Mouse (Mus musculus) embryo, embryonic 11 days (tissue): ENCODE data around the gene Clec4f.
"Not testable (repeated sequence)": the region's sequence is repeated elsewhere in the genome, so short reads cannot be mapped to it uniquely, and the experiment has no call there.

Experiments used
- DNase-seq: peaks from one replicate; pipeline ENCODE4 v3.0.0-alpha.2; 2015

Clec4f gene

DNA sequence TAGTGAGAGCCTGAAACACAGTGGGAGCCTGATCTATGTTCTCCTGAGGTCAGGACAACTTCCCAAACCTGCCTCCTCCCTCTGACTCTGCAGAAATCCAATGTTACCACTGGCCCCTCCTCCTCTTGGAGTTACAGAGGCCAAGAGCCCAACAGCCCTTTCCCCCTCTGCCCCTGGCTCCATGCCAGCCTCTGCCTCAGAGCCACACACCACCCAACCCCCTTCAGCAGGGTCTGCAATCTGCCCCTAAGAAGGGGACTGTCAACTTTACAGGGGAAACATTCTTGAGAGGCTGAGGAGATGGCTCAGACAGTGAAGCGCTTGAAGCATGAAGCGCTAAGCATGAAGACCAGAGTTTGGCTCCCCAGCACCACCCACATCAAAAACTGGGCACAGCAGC, at the start of gene Clec4f:
TSS of gene Clec4f (minus strand) at position 101 of the 400 bp plus-strand sequence.
- no peak for DNase-seq

- no peak for DNase-seq
Observed at GRCm38 (mm10) chr6:83704701-83705100, 48.7 kb upstream of the Clec4f start.

- no peak for DNase-seq
Observed at GRCm38 (mm10) chr6:83704294-83704693, 48.3 kb upstream of the Clec4f start.

- DNase-seq: no peak
Observed at GRCm38 (mm10) chr6:83703722-83704078, 47.7 kb upstream of the Clec4f start.

DNA sequence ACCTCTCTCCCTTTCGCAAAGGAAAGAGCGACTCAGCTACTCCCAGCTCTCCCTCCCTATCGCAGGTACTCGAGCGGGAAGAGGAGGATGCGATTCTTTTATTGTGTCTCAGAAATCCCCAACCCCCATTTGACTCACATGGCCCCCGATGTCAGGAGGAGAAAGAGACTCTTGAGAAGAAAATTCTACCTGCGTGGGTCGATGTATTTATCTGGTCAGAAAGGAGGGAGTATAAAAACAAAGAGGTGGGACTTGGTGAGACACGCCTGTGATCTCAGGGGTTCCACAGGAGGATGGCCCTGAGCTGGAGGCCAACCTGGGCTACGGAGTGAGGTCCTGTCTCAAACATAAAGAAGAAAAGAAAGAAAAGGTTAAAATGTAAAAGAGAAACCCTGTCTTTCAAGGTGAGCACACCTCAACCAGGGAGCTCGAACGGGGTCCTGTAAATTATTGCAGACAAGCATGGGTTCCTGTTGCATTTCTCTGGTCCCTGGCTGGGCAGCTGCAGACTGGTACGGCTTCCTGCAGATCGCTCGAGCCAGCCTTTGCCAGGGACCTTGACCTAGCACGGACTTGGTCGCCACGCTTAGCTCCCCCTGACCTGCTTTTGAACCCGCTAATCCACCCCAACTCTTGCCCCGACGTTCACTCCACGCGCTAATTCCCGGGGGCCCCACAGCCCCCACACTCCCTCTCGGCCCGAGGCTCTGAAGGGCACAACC, 47.2 kb upstream of the Clec4f start:
- DNase-seq: no peak

DNA sequence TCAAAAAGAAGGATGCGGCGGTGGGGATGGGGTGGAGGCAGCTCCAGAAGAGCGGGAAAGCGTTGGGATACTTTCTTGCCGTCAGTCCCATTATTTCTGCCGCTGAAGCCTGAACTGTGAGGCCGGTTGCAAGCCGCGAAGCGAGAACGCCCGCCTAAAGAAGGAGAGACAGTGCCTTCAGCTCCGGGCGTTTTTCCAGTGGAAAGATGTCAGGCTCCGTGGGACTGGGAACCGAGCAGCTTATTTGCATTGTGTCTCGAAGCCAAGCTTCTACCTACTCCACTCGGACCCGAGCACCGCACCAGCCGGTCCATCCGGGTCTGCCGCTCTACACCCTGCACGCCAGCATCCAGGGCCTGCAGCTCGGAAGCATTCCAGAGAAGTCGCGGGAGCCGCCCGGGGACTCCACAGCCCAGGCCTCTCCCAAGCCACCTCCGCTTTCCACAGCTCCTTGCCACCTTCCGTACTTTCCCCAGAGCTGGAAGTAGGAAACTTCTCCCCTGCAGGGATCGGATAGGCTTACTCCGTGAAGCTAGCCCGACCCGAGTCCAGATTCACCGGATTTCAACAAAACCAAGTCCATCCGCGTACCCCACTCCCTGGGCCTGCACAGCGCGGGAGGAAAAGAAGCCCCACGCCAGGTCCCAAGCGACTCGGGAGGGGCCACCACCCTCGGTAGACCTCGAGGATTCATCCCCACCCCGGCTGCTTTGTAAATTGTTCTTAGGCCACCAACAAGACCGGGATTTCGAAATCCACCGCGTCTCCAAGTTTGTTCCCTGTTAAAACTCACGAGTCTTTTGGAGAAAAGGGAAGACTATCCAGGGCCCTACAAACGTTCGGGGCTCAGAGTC, 46.4 kb upstream of the Clec4f start:
- DNase-seq: peak; percentile 66

DNA sequence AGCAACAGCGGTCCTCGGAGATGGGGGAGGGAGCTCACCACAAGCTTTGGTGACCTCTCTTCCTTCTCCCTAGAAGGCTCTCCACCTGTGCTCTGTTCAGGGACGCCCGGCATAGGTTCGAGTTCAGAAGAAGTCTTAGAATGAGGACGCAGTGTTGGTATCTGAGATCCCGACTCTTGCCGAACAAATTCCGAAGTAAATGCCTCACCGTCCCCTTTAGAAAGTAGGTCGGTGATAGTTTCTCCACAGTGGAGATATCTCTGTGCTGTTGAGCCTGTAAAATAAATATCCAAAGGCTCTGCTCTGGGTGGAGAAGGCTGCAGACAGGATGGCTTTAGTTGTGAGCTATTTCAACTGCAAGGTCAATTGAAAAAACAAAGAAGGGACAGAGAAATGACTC, 45.0 kb upstream of the Clec4f start:
- DNase-seq: no peak

- no peak for DNase-seq
Observed at GRCm38 (mm10) chr6:83699971-83700370, 44.0 kb upstream of the Clec4f start.

DNA sequence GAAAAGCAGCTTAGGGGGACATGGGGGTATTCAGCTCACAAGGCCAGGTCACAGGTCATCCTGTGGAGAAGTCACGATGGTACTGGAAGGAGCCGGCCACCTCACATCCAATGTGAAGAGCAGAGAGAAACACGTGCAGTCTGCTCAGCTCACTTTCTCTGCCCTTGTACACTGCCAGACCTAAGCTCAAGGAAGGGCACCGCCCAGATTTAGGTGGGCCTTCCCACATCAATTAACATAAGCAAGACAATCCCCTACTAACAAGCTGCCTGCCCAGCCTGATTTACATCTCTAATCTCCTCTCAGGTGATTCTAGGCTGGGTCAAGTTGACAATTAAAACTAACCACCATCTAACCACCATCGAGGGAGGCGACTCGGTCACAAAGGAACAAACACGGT, 41.9 kb upstream of the Clec4f start:
- no peak for DNase-seq

- no peak for DNase-seq
Observed at GRCm38 (mm10) chr6:83696684-83697083, 40.7 kb upstream of the Clec4f start.

- DNase-seq: no peak
Observed at GRCm38 (mm10) chr6:83695731-83696130, 39.7 kb upstream of the Clec4f start.

GRCm38 (mm10) chr6:83693835-83694234, 37.8 kb upstream of the Clec4f start:
- peak; percentile 92 for DNase-seq

- no peak for DNase-seq
Observed at GRCm38 (mm10) chr6:83692962-83693361, 37.0 kb upstream of the Clec4f start.

- DNase-seq: no peak
Observed at GRCm38 (mm10) chr6:83690936-83691335, 34.9 kb upstream of the Clec4f start.

DNA sequence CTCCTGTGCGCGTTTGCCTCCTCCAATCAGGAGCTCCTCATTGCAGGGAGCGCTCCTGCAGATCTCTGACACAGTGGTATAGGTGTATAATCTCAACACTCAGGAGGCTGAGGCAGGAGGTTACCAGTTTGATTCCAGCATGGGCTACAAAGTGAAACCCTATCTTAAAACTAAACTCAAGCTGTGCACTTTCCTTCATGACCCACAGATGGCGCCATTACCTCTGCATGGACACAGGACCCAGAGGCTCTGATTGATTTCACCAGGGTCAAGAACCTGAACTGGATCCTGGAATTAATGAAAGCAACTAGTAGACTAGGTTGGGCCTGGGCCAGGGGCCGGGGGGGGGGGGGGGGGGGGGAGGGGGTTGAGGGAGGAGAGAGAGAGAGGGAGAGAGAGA, 34.3 kb upstream of the Clec4f start:
- DNase-seq: peak; percentile 70

DNA sequence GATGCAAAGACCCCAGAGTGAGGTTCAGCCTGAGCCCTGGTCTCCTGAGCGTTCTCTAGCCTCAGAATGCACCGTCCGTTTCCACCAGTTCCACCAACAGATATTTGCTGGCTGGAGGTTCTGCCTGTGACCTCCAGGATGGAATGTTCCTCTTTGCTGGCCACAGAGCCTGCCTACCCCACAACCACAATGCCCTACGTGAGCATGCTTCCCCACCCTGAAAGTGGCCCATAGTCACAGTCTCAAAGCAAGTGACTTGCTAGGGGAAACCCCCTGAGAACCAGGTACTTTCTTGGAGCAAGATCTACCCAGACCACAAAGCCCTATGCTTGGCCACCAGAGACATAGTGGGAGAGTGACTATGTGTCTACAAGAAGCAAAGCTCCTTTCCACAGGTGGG, 33.4 kb upstream of the Clec4f start:
- DNase-seq: no peak

GRCm38 (mm10) chr6:83677757-83678156, 21.8 kb upstream of the Clec4f start, which contains the start of gene Cd207:
Cd207 (minus strand) TSS chr6:83677857.
- DNase-seq: no peak

GRCm38 (mm10) chr6:83673395-83673794, 17.4 kb upstream of the Clec4f start:
- DNase-seq: peak; percentile 82

- DNase-seq: no peak
Observed at GRCm38 (mm10) chr6:83665009-83665408, 9.0 kb upstream of the Clec4f start.

- no peak for DNase-seq
Observed at GRCm38 (mm10) chr6:83660821-83661220, 4.8 kb upstream of the Clec4f start.

DNA sequence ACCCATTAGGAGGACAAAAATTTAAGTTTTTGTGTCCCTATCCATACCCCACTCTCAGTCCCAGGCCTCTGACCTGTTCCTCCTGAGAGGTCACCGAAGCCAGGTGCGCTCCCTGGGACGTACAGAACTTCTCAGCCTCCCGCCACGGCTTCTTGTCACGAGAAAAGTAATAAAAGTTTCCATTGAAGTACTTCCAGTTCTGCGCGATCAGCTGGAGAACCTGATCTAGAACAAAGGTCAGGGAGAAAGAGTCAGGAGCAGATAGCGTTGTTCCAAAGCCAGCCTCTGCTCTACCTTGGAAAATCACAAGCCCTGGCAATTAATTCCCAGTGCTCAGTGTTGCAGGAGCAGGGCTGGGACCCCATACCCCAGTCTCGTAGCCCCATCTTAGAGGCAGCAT, 9.3 kb downstream of the Clec4f start:
- no peak for DNase-seq

DNA sequence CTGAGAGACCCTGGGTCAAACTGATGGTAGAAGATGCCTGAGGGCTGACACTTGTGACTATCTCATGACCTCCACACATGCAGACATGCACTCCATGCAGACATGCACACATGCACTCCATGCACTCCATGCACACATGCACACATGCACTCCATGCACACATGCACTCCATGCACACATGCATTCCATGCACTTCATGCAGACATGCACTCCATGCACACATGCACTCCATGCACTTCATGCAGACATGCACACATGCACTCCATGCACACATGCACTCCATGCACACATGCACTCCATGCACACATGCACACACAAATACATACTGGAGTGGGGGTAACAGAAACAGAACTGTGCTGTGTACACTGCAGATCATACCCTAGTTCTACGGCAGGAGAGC, 20.7 kb downstream of the Clec4f start:
- no peak for DNase-seq

GRCm38 (mm10) chr6:83634631-83635030, 21.4 kb downstream of the Clec4f start:
- not testable (repeated sequence) for DNase-seq

GRCm38 (mm10) chr6:83634106-83634505, 21.9 kb downstream of the Clec4f start:
- peak; percentile 23 for DNase-seq
